Mouse (Mus musculus) lung, embryonic 15.5 days (tissue): ENCODE results near the gene Wdr6. TPM values are rescaled to one million over a fixed set of nuclear protein-coding genes. Genes with fewer than 3 reads are reported as not detected.

Experiments used
- ATAC-seq: fragments of 200-750 bp; cut with Nextera tagmentation; 2 replicates; pipeline ENCODE4 v1.8.0; 2017; ENCODE audit warnings: moderate number of reproducible peaks, borderline replicate concordance; ENCODE audit not compliant: low FRiP score, low TSS enrichment; ENCODE audit errors: extremely low read depth
- H3K27ac ChIP-seq: fragments of 300-500 bp; sonication (generic); 2 replicates; pipeline ENCODE4 v1.5.1; 2015; ENCODE audit warnings: moderate library complexity, mild to moderate bottlenecking, inconsistent platforms
- H3K27me3 ChIP-seq: fragments of 300-500 bp; sonication (generic); 2 replicates; pipeline ENCODE4 v1.6.1; 2015; ENCODE audit warnings: inconsistent platforms
- H3K36me3 ChIP-seq: fragments of 300-500 bp; sonication (generic); 2 replicates; pipeline ENCODE4 v1.6.1; 2015; ENCODE audit warnings: inconsistent platforms
- H3K4me1 ChIP-seq: fragments of 300-500 bp; sonication (generic); 2 replicates; pipeline ENCODE4 v1.6.1; 2015; ENCODE audit warnings: inconsistent platforms
- H3K4me2 ChIP-seq: fragments of 300-500 bp; sonication (generic); 2 replicates; pipeline ENCODE4 v1.6.1; 2015; ENCODE audit warnings: inconsistent platforms, mild to moderate bottlenecking, moderate library complexity
- H3K4me3 ChIP-seq: fragments of 300-500 bp; sonication (generic); 2 replicates; pipeline ENCODE4 v1.5.1; 2015; ENCODE audit warnings: mild to moderate bottlenecking, inconsistent platforms
- H3K9ac ChIP-seq: fragments of 300-500 bp; sonication (generic); 2 replicates; pipeline ENCODE4 v1.6.1; 2015; ENCODE audit warnings: inconsistent platforms
- H3K9me3 ChIP-seq: fragments of 300-500 bp; sonication (generic); 2 replicates; pipeline ENCODE4 v1.6.1; 2016; ENCODE audit warnings: inconsistent platforms
- WGBS: fragments of 180-500 bp; shearing (Covaris S2); methylation state at CpG from one replicate; pipeline ENCODE4 v1.1.7; 2015; 5-methylcytosine and 5-hydroxymethylcytosine counted together
- microRNA counts: library from miRNA; unstranded; fragments of <30 nt; microRNA quantifications from one replicate; lab custom pipeline; 2016
- microRNA-seq: library from miRNA; unstranded; fragments of <30 nt; microRNA quantifications from one replicate; pipeline ENCODE4, GENCODE M21; 2016
- polyA plus RNA-seq: library from polyadenylated mRNA; unstranded; fragments of >200 nt; fragmentation: Nextera tagmentation; extraction: Ambion mirVana; gene quantifications from 2 replicates; pipeline ENCODE4 v1.2.1, GENCODE M21; 2015

Gene Wdr6
- polyA plus RNA-seq, 1 experiment from 2014 or later = 131 TPM

DNA sequence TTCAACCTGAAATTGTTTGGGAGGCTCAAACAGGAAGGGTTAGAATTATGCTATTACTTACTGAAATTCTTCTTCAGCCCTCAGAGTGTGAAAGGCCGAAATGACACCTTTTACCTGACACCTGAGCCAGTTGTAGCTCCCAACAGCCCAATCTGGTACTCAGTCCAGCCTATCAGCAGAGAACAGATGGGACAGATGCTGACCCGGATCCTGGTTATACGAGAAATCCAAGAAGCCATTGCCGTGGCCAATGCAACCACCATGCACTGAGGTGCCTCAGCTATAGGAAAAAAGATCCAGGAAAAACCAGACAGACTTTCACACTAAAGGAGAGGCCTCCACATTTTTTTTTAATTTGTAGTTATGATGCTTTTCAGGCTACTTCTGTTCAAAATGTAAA lies 19.4 kb downstream of the Wdr6 start:
- no peak overlapping the region for H3K27ac ChIP-seq
- no peaks in the 10 kb centered on the region for H3K27me3 ChIP-seq
- no peak overlapping the region for H3K4me3 ChIP-seq
- no peak for ATAC-seq
- no peak overlapping the region for H3K9ac ChIP-seq
- H3K36me3 ChIP-seq = peaks cover 75% of the 10 kb centered on the region
- H3K4me1 ChIP-seq = peaks cover 10% of the 10 kb centered on the region
- 84% methylated on average over 4 of the region's 4 CpGs for WGBS
- H3K9me3 ChIP-seq = no peaks in the 10 kb centered on the region
- H3K4me2 ChIP-seq = no peak overlapping the region

DNA sequence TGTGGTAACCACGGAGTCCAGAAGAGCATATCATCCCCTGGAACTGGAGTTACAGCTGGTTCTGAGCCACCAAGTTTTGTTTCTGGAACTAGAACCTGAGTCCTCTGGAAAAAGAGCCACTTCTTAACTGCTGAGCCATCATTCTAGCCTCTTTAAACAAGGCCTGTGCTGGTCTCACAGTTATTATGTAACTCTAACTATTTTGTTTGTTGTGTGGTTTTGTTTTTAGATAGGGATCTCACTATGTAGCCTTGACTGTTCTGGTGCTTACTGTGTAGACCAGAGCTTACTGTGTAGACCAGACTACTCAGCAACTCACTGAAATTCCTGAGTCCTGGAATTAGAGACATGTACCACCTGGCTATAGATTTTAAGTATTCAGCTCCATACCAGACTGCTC lies 31.7 kb downstream of the Wdr6 start:
- Histone ChIP-seq H3K36me3 (peaks cover 85% of the 10 kb centered on the region), H3K4me3 (no peak overlapping the region), H3K4me2 (no peak overlapping the region), H3K9ac (no peak overlapping the region), H3K27ac (no peak overlapping the region), H3K27me3 (no peaks in the 10 kb centered on the region), H3K9me3 (no peaks in the 10 kb centered on the region), H3K4me1 (no peaks in the 10 kb centered on the region)
- WGBS = 77% methylated on average over 1 of the region's 1 CpGs
- no peak for ATAC-seq

DNA sequence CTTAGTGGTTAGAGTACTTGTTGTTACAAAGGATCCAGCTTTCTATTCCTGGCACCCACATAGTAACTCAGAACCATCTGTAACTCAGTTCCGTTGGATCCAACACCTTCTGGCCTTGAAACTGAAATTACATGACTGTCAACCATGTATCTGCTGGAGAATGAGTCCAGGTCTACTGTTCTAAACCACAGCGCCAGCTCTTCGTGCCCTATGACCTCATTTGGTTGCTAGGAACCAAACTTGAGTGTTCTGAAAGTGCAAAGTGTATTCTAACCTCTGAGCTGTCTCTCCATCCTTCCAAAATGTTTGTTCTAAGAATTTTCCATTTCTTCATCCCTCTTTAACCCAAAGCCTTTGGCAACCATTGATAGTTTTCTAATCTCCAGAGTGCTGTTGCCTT lies 32.6 kb downstream of the Wdr6 start:
- no peaks in the 10 kb centered on the region for H3K27me3 ChIP-seq
- no peak overlapping the region for H3K27ac ChIP-seq
- 91% methylated on average over 3 of the region's 3 CpGs for WGBS
- H3K4me3 ChIP-seq = no peak overlapping the region
- no peaks in the 10 kb centered on the region for H3K9me3 ChIP-seq
- peaks cover 86% of the 10 kb centered on the region for H3K36me3 ChIP-seq
- H3K9ac ChIP-seq = no peak overlapping the region
- H3K4me2 ChIP-seq = no peak overlapping the region
- no peak for ATAC-seq
- H3K4me1 ChIP-seq = no peaks in the 10 kb centered on the region

DNA sequence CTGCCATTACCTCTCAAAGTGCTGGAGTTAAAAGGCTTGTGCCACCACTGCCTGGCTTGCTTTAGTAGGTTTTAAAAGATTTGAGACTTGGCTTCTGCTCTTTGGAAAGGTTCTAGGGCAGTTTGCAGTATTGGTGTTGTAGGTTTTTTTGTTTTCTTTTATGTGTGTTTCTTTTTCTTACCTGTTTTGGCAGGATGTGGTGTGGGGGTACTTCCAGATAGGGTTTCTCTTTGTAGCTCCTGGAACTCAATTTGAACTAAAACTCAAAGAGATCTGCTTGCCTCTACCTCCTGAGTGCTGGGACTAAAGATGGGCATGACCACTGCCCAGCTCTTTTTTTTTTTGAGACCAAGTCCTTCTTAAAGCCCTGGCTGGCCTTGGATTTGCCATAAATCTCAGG lies 37.7 kb downstream of the Wdr6 start:
- no peak for ATAC-seq
- H3K27me3 ChIP-seq = no peaks in the 10 kb centered on the region
- no peaks in the 10 kb centered on the region for H3K4me1 ChIP-seq
- H3K9ac ChIP-seq = no peak overlapping the region
- no peak overlapping the region for H3K4me2 ChIP-seq
- H3K4me3 ChIP-seq = no peak overlapping the region
- H3K36me3 ChIP-seq = peaks cover 89% of the 10 kb centered on the region
- no peak overlapping the region for H3K27ac ChIP-seq
- H3K9me3 ChIP-seq = no peaks in the 10 kb centered on the region

- no peaks in the 10 kb centered on the region for H3K4me1 ChIP-seq
- no peaks in the 10 kb centered on the region for H3K27me3 ChIP-seq
- H3K4me2 ChIP-seq = no peak overlapping the region
- no peak for ATAC-seq
- H3K9me3 ChIP-seq = no peaks in the 10 kb centered on the region
- 85% methylated on average over 1 of the region's 1 CpGs for WGBS
- H3K4me3 ChIP-seq = no peak overlapping the region
- H3K36me3 ChIP-seq = peaks cover 80% of the 10 kb centered on the region
- no peak overlapping the region for H3K27ac ChIP-seq
- H3K9ac ChIP-seq = no peak overlapping the region
Measured at GRCm38 (mm10) chr9:108531496-108531895, 47.0 kb downstream of the Wdr6 start.

DNA sequence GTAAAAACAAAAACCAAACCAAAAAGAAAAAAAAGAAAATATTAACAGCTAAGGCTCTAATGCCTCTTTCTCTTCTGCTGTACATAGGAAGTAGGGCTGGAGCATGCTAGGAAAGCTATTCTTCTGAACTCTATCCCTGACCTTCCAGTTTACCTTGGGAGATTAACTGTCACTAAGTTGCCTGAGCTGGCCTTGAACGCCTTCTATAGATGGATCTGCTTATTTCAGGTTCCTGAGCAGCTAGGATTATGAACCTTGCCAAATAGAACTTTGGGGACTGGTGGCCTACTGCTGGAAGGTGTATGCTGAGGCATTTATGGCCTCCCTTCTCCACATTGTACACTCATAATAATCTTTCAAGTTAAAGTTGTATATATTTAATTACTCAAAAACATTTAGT lies 47.6 kb downstream of the Wdr6 start:
- Histone ChIP-seq H3K27ac (no peak overlapping the region), H3K9ac (no peak overlapping the region), H3K4me1 (no peaks in the 10 kb centered on the region), H3K27me3 (no peaks in the 10 kb centered on the region), H3K4me3 (no peak overlapping the region), H3K4me2 (no peak overlapping the region), H3K9me3 (no peaks in the 10 kb centered on the region), H3K36me3 (peaks cover 75% of the 10 kb centered on the region)
- no peak for ATAC-seq
- 94% methylated on average over 1 of the region's 1 CpGs for WGBS

- Histone ChIP-seq H3K4me1 (no peaks in the 10 kb centered on the region), H3K9ac (no peak overlapping the region), H3K9me3 (no peaks in the 10 kb centered on the region), H3K4me2 (no peak overlapping the region), H3K27ac (no peak overlapping the region), H3K4me3 (no peak overlapping the region), H3K36me3 (peaks cover 32% of the 10 kb centered on the region), H3K27me3 (no peaks in the 10 kb centered on the region)
- WGBS = 78% methylated on average over 3 of the region's 3 CpGs
- no peak for ATAC-seq
Measured at GRCm38 (mm10) chr9:108525400-108525799, 53.1 kb downstream of the Wdr6 start.

GRCm38 (mm10) chr9:108523341-108523740 lies 55.2 kb downstream of the Wdr6 start:
- Histone ChIP-seq H3K27me3 (no peaks in the 10 kb centered on the region), H3K27ac (no peak overlapping the region), H3K4me1 (peaks cover 14% of the 10 kb centered on the region; the same call in 1 of the 2 replicates), H3K4me3 (no peak overlapping the region), H3K9me3 (no peaks in the 10 kb centered on the region), H3K4me2 (no peak overlapping the region), H3K36me3 (peaks cover 16% of the 10 kb centered on the region), H3K9ac (no peak overlapping the region)
- 94% methylated on average over 4 of the region's 4 CpGs for WGBS
- no peak for ATAC-seq

MicroRNA genes within 50 kb of the gene (microRNA counts, 519-probe panel; counts per million panel counts)
- microRNA mmu-miR-191 (lab: Ali Mortazavi, UCI) (2,563 counts per million, percentile 58 among the panel's probes with 10 or more counts), microRNA mmu-miR-425 (lab: Ali Mortazavi, UCI) (2,583 counts per million, percentile 59 among the panel's probes with 10 or more counts)

Small RNAs within 50 kb of the gene (microRNA-seq; reads per million reads assigned to microRNA genes)
- not detected for gene Gm24083
- not detected for gene Mir191
- 1,951 reads per million, percentile 82 among the genes with 10 or more reads in this experiment for gene Mir425

Other genes starting within 250 kb of the Wdr6 start
- gene Gpx1, start 239.8 kb downstream of the Wdr6 start, polyA plus RNA-seq = 654 and 708 TPM in 2 replicates
- gene Usp4, start 230.9 kb downstream of the Wdr6 start, polyA plus RNA-seq = 99.6 and 107 TPM in 2 replicates
- 0.39 and 0.40 TPM in 2 replicates for gene 1700102P08Rik, start 185.9 kb downstream of the Wdr6 start, polyA plus RNA-seq
- 2.4 and 2.6 TPM in 2 replicates for gene Ccdc36, start 150.3 kb downstream of the Wdr6 start, polyA plus RNA-seq
- gene BC048562, start 142.3 kb downstream of the Wdr6 start, polyA plus RNA-seq = not detected in 2 replicates
- gene Ccdc71, start 118.2 kb downstream of the Wdr6 start, polyA plus RNA-seq = 56.6 and 60.4 TPM in 2 replicates
- 67.2 and 75.3 TPM in 2 replicates for gene Klhdc8b, start 117.2 kb downstream of the Wdr6 start, polyA plus RNA-seq
- 66.9 and 74.4 TPM in 2 replicates for gene Lamb2, start 99.0 kb downstream of the Wdr6 start, polyA plus RNA-seq
- 61.9 and 68.5 TPM in 2 replicates for gene Usp19, start 88.1 kb downstream of the Wdr6 start, polyA plus RNA-seq
- 89.4 and 108 TPM in 2 replicates for gene Qars, start 71.0 kb downstream of the Wdr6 start, polyA plus RNA-seq
- gene Qrich1, start 61.9 kb downstream of the Wdr6 start, polyA plus RNA-seq = 115 and 120 TPM in 2 replicates
- 178 TPM in 2 replicates for gene Impdh2, start 18.5 kb downstream of the Wdr6 start, polyA plus RNA-seq
- 49.2 and 49.4 TPM in 2 replicates for gene Ndufaf3, start 11.3 kb downstream of the Wdr6 start, polyA plus RNA-seq
- 139 and 150 TPM in 2 replicates for gene Dalrd3, start 8.9 kb downstream of the Wdr6 start, polyA plus RNA-seq
- gene P4htm, start 18.9 kb upstream of the Wdr6 start, polyA plus RNA-seq = 7.7 and 7.9 TPM in 2 replicates
- gene Arih2, start 70.6 kb upstream of the Wdr6 start, polyA plus RNA-seq = 44.8 and 46.6 TPM in 2 replicates
- gene Slc25a20, start 83.3 kb upstream of the Wdr6 start, polyA plus RNA-seq = 45.0 and 46.0 TPM in 2 replicates
- gene Prkar2a, start 110.6 kb upstream of the Wdr6 start, polyA plus RNA-seq = 23.6 and 24.5 TPM in 2 replicates
- gene Ip6k2, start 205.1 kb upstream of the Wdr6 start, polyA plus RNA-seq = 72.5 and 74.7 TPM in 2 replicates
- 15.3 and 16.6 TPM in 2 replicates for gene Nckipsd, start 229.6 kb upstream of the Wdr6 start, polyA plus RNA-seq
- 0.14 and 0.15 TPM in 2 replicates for gene Celsr3, start 247.6 kb upstream of the Wdr6 start, polyA plus RNA-seq